Mouse (Mus musculus) brain, embryonic 18.5 days (tissue): ENCODE measurements around the gene Pjvk.
"Not testable (repeated sequence)": the region's sequence is repeated elsewhere in the genome, so short reads cannot be mapped to it uniquely, and the experiment has no call there.

Experiments
- DNase-seq: peaks from one replicate; pipeline ENCODE4 v3.0.0-alpha.2; 2012; ENCODE audit warnings: low read depth, low spot score

Pjvk gene

DNA sequence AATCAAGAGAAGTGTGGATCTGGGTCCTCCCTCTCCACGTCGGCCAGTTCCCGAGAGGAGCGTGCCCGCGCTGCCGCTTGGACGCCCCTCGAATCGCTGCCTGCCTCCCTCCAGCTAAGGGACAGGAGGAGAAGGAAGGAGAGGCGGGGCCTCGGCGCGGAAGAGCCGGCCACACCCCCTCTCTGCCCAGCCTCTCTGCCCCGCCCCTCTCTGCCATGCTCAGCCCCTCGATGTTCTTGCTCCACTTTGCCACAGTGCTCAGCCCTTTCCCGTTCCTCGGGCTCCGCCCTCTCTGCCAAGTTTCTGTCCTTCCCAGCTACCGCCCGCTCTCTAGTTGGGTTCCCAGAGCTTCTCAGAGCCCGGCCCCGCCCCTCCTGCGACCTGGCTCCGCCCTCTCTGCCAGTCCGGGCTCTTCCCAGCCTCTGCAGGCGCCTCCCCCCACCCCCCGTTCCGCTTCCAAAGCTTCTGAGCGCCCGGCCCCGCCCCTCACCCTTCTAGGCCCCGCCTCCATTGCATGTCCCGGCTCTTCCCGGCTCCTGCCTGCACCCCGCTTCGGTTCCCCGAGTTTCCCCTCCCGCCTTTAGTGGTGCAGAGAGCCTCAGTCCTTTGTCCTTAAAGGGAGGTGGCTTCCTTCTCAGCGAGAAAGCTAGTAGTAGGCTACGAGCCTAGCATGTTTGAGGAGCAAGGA is at the start of gene Pjvk, which contains the start of gene Prkra:
Gene Pjvk (plus strand): TSS at position 594 of the 688 bp plus-strand sequence.
Gene Prkra (minus strand): TSS at position 133 of the 688 bp plus-strand sequence.
- peak; percentile 96 for DNase-seq

DNA sequence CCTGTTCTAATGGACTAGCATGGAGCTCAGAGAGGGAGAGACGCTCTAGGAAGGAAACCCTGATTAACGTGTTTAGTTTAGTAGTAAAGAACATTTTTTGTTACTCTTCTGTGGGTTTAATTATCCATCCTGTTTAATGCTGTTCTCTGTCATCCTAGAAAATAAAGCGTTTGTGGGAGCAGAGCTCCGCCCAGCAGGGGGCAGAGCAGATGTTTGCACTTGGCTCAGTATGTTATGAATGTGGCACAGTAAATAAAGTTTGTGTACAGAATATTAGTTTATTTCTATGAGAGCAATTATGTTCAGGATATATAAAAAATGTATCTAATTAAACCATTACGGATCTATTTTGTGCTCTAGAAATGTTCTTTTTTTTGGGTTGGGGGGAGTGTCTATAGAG is 49.1 kb upstream of the Pjvk start:
- DNase-seq: no peak

DNA sequence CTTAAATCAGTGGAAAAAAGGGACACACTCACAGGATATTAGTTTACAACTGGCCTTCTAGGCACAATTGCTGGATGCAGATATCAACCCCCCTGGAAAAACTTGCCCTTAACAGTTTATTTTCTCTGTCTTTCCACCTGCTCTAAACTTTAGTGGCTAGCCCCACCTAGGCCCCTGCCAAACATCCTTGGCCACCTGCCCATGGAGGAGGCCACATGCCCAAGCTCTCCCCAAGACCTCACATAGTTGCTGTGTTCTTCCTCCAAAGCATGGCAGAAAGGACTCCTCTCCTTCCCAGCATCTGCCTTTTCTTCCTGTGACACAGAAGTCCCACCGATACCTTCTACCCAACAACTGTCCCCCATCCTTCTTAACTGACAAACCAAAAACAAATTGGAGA is 46.0 kb upstream of the Pjvk start:
- no peak for DNase-seq

DNA sequence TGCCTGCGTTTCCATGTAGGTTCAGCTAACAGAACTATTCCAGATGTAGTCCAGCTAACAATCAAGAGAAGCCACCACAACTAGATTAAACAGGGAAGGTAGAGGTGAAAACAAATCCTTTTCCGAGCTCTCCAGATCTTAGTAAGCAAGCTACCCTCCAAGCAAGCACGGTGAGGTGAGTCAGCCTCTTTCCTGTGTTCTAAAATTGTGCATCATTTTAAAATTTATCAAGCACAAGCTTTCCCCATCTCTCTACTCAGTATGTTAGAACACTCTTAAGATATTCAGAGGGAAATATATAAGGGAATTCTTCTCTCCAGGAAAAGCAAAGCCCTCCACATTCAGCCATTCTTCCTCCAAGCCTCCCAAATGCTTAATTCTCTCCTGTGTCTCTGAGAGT is 41.6 kb upstream of the Pjvk start:
- no peak for DNase-seq

DNA sequence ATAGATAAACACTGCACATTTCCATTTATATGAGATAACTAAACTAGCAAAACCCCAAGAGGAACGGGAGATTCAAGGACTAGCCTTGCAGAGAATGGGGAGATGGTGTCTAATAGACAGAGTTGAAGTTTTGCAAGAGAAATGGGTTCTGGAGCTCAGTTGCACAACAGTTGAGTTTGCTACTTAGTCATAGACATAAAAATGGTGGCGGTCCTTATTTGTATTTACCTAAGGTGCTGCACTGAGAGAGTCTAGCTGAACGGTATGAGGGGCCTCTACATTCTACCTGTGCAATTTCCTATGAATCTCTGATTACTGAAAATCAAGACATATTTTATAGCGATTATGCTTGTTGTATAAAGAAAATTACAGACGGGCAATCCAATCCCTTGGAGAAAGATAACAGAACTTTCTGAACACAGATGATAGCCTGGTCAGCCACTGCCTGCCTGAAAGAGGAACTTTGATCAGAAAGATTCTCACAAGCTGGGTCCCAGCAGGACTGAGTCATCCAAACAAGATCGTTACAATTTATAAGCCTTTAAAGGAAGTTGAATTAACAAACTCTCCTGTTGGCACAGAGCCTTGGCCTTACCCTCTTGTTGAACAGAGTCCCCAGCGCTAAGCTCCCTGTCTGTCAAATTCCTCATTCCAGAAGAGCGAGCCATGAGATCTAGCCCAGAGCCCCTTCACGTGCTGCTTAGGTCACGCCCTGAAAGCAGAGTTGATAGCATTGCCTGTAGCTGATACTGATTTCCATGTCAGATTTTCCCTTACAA is 37.8 kb upstream of the Pjvk start:
- DNase-seq: no peak

DNA sequence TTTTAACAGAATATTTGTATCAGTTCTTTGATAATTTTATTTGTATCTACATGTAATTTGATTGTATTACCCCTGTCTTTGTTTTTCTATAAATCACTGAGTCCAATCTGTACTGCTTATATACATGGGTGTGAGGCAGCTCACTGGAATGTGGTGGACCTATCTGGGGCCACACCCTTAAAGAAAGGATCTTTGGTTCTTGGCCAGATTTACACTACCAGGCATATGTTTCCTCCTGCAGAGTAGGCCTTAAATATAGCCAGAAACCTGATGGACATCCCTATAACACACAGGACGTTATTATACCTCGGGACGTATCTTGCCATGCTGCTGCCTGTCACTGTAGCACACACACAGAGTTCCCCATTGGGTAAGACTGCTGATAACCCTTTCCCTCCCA is 36.3 kb upstream of the Pjvk start:
- no peak for DNase-seq

DNA sequence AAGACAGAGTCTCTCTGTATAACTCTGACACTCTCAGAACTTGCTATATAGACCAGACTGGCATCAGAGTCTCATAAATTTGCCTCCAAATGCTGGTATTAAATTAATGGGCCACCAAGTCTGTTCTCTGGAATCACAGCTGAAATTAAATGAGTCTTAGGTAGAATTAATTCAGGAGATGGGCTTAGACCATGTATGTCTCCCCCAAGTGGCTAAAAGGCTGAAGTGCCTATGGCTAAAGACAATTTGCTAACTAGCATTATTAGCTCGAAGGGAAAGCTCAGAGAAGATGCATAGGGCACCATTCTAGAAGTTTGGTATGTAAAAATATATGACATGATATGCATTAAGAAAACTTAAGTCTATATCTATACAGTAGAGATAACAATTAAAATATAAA is 30.2 kb upstream of the Pjvk start:
- DNase-seq: peak; percentile 50

DNA sequence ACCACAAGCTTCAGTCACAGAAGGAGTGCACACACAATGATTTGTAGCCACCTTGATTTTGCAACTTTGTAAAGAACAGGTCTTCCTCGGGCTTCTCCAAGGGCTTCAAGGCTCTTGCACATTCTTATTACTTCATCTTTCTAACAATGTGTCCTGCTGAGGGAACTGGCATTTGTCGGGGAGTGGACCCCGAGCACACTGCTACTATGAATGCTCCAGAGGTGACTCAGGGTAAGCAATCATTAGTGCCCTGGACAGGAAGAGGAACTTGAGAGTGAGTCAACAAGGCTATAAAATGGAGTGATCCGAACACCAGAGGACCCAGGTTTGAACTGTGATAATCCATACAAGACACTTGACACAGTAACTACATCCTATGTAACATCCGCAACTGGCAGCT is 28.1 kb upstream of the Pjvk start:
- DNase-seq: no peak

DNA sequence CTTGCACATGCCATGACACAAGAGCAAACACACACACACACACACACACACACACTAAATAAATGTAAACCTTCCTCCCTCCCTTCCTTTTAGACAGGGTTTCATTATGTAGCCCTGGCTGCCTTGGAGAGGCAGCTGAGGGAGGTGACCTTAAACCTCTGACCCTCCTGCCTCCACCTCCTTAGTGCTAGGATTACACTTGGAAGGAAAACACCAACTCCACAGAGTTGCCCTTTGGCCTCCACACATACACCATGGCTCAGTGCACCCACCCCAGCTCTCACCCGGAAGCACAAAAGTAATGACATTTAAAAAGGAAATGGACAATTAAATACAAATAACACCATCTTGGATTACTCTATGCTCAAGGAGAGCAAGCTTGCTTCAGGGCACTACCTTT is 26.6 kb upstream of the Pjvk start:
- no peak for DNase-seq

DNA sequence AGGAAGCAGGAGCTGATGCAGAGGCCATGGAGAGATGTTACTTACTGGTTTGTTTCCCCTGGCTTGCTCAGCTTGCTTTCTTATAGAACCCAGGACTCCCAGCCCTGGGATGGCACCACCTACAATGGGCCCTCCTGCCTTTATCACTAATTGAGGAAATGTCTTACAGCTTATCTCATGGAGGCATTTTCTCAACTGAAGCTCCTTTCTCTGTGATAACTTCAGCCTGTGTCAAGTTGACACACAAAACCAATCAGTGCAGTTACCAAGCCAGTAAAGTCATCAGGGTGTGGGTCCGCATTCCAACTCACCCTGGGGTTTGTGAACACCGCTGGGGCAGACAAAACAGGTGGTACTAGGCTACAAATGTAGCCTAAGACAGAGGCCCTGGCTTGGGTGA is 26.0 kb upstream of the Pjvk start:
- DNase-seq: not testable (repeated sequence)

DNA sequence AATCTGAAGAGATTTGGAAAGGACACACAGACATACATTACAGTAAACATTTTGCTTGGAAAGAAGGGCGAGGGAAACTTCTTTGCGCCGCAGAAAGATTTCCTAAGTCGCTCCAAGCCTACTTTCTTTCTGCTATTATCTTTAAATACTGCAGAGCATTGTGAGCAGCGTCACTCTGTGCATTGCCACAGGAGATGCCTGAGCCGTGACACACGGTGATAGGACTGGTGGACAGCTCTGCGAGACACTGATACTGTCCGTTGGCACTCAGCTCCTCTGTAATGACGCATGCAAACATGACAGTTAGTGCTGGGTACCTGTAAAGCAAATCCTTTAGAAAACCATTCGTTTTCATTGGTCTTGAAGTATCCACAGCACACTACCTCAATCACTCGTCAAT is 18.0 kb upstream of the Pjvk start:
- DNase-seq: no peak

DNA sequence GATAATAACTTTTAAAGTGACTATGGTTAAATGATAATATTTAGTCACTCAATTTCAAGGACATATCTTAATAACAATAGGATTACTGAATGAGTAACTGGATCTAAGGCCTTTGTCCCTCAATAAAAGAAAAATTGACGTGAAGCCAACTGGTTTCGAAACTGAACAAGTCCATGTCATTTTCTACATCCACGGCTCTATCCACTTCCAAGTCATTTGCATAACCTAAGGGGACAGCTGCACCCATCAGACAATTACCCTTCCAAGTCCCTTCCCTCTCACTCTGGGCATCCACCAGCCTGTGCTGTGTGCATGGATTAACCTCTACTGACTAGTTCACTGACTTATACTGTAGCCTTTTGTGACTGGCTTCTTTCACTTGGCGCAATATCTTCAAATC is 16.7 kb upstream of the Pjvk start:
- DNase-seq: no peak

DNA sequence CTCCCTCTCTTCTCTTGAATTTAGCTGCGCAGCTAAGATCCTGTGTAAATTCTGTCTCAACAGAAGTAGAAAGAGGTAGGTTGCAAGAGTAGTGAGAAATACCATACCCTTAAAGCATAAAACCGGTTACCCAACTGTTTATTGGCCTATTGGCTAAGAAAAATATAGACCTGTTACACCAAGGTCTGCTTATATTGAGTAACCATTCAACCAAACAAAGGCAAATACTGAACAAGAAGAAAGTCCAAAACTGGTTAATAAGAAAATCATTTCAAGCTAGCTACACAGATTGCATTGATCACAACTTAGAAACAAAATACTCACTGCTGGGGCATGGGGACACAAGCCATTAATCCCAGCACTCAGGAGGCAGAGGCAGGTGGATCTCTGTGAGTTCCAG is 8.6 kb upstream of the Pjvk start:
- DNase-seq: no peak

DNA sequence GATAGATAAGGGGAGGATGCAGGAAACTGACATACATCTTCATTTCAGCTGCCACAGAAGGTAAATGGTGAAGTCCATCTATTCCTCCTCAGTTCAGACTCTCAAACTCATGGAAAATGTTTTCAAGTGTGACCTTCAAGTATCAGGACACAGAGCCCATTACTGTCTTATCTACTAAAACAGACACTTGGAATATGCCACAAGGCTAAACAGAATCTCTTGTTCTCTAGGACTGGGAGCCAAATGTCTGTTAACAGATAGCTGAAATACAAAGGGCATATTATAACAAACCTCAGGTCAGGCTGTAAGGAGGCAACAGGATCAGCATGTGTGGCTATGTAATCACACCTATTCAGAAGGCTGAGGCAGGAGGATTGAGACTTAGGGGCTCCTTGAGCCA is 4.5 kb upstream of the Pjvk start:
- no peak for DNase-seq

DNA sequence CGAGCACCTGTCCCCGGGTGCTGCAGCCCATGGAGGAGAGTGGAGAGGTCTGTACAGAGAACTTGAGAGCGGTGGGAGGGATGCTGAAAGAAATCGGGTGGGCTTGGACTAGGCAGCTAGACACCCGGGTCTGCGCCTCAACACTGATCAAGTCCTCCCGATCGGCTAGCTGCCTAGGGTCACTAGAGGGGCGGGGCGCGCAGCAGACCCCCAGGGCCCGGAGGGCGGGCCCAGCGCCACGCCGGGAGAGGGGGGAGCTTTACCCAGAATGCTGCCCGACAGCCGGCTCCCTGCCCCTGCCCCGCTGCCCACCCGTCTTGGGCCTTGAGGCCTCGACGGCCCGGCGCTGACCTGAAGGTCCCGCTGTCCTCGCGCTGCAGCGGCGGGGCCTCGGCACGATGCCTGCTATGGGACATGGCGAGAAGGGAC is 821 bp upstream of the Pjvk start:
- no peak for DNase-seq

DNA sequence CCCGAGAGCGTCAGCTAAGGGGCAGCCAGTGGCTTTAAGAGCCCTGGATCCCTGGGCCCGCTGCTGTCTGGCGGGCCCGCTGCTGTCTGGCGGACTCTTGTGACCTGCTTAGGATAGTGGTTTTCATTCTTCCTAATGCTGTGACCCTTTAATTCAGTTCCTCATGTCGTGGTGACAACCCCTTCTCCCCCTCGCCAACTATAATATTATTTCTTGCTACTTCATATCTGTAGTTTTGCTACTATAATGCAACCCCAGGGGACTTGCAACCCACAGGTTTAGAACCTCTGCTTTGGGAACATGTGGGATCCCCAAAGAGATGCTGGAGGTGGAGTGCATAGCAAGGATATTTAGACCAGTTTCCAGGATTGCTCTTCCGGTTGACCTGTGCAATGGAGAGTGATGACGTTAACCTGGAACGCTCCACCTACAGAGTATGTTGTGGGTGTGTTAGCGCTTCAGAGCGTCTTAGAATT is 428 bp downstream of the Pjvk start:
- no peak for DNase-seq

DNA sequence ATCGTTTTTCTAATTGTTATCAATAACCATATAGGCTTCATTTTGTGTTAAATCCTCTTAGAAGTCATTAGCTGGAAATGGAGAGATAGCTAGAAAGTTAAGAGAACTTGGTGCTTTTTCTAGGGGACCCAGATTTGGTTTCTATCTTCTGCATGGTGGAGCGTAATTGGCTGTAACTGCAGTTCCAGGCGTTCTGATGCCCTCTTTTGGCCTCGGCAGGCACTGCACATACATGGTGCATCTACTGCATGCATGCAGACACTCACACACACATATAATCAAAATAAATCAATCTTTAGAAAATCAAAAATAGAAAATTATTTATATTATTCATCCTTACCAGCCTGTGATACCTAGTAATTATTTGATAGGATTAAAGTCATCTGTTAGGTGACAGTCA is 4.8 kb downstream of the Pjvk start:
- DNase-seq: no peak

DNA sequence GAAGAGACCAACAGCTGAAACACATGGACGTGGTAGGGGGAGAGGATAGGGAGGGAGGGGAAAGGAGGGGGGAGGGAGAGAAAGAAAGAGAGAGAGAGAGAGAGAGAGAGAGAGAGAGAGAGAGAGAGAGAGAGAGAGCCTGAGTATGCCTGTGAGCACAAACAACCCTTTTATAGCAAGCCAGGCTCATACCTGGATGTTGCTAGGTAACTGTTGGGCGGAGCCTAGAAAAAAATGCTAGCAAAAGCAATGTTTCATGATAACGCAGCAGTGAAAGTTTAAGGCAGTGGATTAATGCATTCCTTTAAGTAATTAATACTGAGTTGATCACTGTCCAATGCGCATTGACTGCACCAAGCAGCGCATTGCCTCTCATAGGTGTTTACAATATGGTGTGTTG is 6.4 kb downstream of the Pjvk start:
- no peak for DNase-seq

DNA sequence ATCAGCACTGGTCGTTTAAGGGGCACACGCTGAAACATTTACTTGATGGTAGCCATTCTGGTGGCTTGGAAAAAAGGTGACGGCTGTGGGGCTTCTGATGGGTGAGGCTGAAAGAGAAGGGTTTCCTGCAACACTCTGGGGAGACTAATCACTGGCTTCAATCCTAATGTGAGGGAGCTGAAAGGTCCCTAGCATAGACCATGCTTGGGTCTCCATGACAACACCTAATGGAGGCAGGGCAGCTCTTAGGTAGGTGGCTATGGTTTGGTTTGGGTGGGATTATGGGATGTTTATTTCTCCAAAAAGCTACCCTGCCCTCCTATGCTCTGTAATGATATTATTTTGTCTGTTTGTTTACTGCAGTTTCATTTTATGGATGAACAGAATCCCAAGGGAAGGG is 7.2 kb downstream of the Pjvk start:
- DNase-seq: no peak

DNA sequence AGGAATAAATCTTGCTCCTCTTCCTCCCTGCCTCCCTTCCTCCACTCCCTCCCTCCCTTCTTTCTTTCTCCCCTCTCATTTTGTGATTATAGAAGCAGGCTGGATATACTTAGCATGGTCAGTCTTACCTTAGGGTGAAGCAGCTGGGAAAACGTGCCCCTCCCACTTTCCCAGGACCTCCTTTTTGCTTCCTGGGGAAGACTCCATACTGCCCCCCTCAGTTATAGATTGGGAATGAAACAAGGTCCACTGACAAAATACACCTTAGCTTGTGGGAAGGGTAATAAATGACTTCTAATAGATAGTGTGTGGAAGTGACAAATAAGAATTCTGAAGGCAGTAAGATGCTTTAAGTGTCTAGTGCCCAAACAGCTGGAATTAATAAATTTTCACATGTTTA is 7.7 kb downstream of the Pjvk start:
- DNase-seq: no peak

DNA sequence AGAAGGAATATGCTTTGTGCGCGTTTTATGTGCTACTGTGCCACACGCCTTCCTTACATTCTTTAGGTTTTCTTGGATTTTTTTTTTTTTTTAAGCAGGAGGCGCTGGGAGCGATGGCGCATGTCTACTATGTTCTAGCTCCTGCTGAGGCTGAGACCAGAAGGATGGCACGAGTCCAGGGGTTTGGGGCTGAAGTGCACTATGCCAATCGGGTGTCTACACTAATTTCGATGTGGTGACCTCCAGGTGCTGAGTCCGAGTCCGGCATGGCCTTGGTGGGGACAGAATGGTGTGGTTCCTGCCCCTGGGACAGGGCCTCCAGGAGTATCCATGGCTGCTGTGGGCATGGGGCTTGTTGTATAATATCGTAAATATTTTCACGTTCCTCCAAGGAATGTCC is 10.3 kb downstream of the Pjvk start:
- no peak for DNase-seq

DNA sequence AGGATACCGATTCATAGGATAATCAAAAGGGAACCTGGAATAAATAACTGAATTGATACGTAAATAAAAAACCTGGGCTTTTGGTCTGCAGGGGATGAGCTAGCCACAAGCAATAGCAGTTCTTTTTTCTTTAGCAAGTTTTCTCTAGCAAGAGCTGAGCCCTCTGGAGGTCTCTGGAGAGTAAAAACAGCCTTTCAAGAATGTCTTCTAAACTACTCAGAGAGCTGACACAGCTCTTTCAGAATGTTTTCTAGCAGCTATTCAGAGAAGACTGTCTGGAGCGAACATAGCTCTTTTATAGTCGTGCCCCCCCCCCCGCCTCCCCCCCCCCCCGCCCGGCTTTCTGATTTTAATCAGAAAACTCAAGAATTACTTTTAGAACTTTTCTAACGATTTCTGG is 11.1 kb downstream of the Pjvk start:
- DNase-seq: no peak

DNA sequence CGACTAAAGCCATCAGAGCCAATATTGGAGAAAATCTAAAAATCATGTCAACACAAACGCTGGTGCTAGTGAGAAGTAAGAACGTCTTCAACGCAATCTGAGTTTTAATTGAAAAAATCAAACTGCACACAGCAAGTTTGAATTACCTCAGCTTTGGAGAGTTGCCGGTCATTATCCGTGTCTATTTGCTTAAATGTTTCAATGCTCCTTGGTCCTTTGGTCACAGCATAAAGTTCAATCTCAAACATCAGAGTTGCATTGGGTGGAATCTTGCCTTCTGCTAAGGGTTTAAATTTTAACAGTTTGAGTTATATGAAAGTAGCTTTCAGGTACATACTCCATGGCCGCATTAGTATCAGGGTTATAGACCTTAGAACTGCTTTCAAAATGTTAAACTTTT is 17.3 kb downstream of the Pjvk start:
- no peak for DNase-seq
